Mouse (Mus musculus): ENCODE data around the gene Car6.

GRCm38 (mm10) chr4:150248917-150249316 is 47.8 kb upstream of the Car6 start:
- TF ChIP-seq CTCF (IDR thresholded peaks at IDR 0.05; ENCODE audit: low read depth, low read length) (no peak), GATA1 (IDR thresholded peaks at IDR 0.05; ENCODE audit: borderline replicate concordance, low read length) (no peak), TAL1 (conservative IDR thresholded peaks at IDR 0.05; ENCODE audit: low read depth, low read length) (no peak), POLR2AphosphoS5 (IDR thresholded peaks at IDR 0.05; ENCODE audit: insufficient replicate concordance, low read depth, low read length) (no peak; the same call in 1 of the 2 replicates)

Data from G1E (cell line).